Mouse (Mus musculus) layer of hippocampus, postnatal 10 days (tissue): ENCODE data around the gene Cyp4a31. TPM values are rescaled to one million over a fixed set of nuclear protein-coding genes. Genes with fewer than 3 reads are reported as not detected.
"Not testable (repeated sequence)": the region's sequence is repeated elsewhere in the genome, so short reads cannot be mapped to it uniquely, and the experiment has no call there.

ENCODE experiments used
- DNase-seq, 2 experiments: peaks; one replicate each; pipeline ENCODE4 v3.0.0; 2021; ENCODE audit warnings: low spot score in 2 of 2
- long read RNA-seq: library from polyadenylated mRNA; stranded (forward); transcript quantifications from one replicate; pipeline ENCODE4 v2.0.0, GENCODE M21; 2023
- total RNA-seq, 2 experiments: library from RNA; stranded (reverse); gene quantifications; 2 replicates each; pipeline ENCODE4 v1.2.3; 2021

The Cyp4a31 gene
- not detected for total RNA-seq
- long read RNA-seq, result 0 reads

GRCm38 (mm10) chr4:115563401-115563800 is at the start of gene Cyp4a31:
Gene Cyp4a31, plus strand, starts transcription at chr4:115563649.
- DNase-seq, result no peak

- DNase-seq, result not testable (repeated sequence)
Observed at GRCm38 (mm10) chr4:115513964-115514363, 49.5 kb upstream of the Cyp4a31 start.

GRCm38 (mm10) chr4:115518000-115518399 is 45.4 kb upstream of the Cyp4a31 start, which contains the start of gene Cyp4a10:
Gene Cyp4a10, plus strand, starts transcription at chr4:115518264.
- not testable (repeated sequence) for DNase-seq

GRCm38 (mm10) chr4:115519444-115519843 is 44.0 kb upstream of the Cyp4a31 start:
- DNase-seq, result no peak

- DNase-seq, result no peak
Observed at GRCm38 (mm10) chr4:115521766-115522165, 41.7 kb upstream of the Cyp4a31 start.

- DNase-seq, result no peak
Observed at GRCm38 (mm10) chr4:115545101-115545500, 18.3 kb upstream of the Cyp4a31 start.

GRCm38 (mm10) chr4:115546141-115546828 is 17.2 kb upstream of the Cyp4a31 start:
- DNase-seq, result no peak

GRCm38 (mm10) chr4:115552726-115553125 is 10.7 kb upstream of the Cyp4a31 start:
- DNase-seq, result no peak

GRCm38 (mm10) chr4:115555513-115555912 is 7.9 kb upstream of the Cyp4a31 start:
- DNase-seq, result no peak

- no peak for DNase-seq
Observed at GRCm38 (mm10) chr4:115557861-115558561, 5.4 kb upstream of the Cyp4a31 start.

GRCm38 (mm10) chr4:115561236-115561635 is 2.2 kb upstream of the Cyp4a31 start:
- DNase-seq, result not testable (repeated sequence)

GRCm38 (mm10) chr4:115564469-115565225 is 1.2 kb downstream of the Cyp4a31 start:
- DNase-seq, result not testable (repeated sequence)

- no peak for DNase-seq
Observed at GRCm38 (mm10) chr4:115575255-115575654, 11.8 kb downstream of the Cyp4a31 start.

GRCm38 (mm10) chr4:115575776-115576175 is 12.3 kb downstream of the Cyp4a31 start:
- DNase-seq, result no peak

GRCm38 (mm10) chr4:115583036-115583435 is 19.6 kb downstream of the Cyp4a31 start:
- no peak for DNase-seq

GRCm38 (mm10) chr4:115596357-115596756 is 32.9 kb downstream of the Cyp4a31 start:
- no peak for DNase-seq

- DNase-seq, result no peak
Observed at GRCm38 (mm10) chr4:115596824-115597336, 33.4 kb downstream of the Cyp4a31 start.

- DNase-seq, result not testable (repeated sequence)
Observed at GRCm38 (mm10) chr4:115600611-115601010, 37.2 kb downstream of the Cyp4a31 start, which contains the start of gene Cyp4a32. Gene Cyp4a32, plus strand, starts transcription at chr4:115600969.

- DNase-seq, result no peak
Observed at GRCm38 (mm10) chr4:115614005-115614404, 50.6 kb downstream of the Cyp4a31 start.

- not testable (repeated sequence) for DNase-seq
Observed at GRCm38 (mm10) chr4:115625560-115625959, 62.1 kb downstream of the Cyp4a31 start.
